Mouse (Mus musculus) mouse embryonic stem cell (cell line): ENCODE measurements around the gene Rab28.
"Not testable (repeated sequence)": the region's sequence is repeated elsewhere in the genome, so short reads cannot be mapped to it uniquely, and the experiment has no call there.

ENCODE experiments used
- in situ Hi-C, 2 experiments: fragments of 300-500 bp; cut with MboI; formaldehyde crosslinking; loops; 1 replicate in 1 of 2; 3 replicates in 1 of 2; pipeline ENCODE4 v1.14.3; 2019 to 2020; ENCODE audit warnings: low sequenced_read_pairs in 2 of 2, low pct_unique_long_range_greater_than_20kb in 1 of 2, mixed read lengths in 1 of 2; ENCODE audit not compliant: unreplicated experiment in 1 of 2

Rab28 gene

GRCm38 (mm10) chr5:41708051-41708630 lies at the start of gene Rab28:
Gene Rab28 (minus strand): TSS chr5:41708157.
- in situ Hi-C loops = no loop called here

DNA sequence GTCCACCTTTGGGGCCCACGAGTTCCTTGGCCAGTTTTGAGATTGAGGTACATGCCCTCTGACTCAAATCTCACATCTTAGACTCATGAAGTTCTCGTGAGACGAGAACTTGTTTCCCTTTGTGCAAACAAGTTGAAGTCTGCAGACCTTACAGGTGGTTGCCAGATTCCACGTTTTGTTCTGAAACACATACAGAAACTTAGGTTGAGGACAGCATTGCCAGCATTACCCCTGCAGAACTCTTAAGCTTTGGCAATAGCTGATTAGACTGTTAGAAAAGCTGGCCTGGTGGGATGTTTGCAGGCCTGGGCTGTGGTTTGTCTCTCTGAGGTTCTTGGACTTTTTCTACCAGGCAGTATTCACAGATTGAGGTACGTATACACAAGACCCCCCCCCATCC lies 49.4 kb upstream of the Rab28 start:
- in situ Hi-C loops = loop anchor here in 1 of 2 experiments (25.0 kb wide), 1 partner anchor 620 kb away; no protein-coding TSS in a partner anchor

GRCm38 (mm10) chr5:41756396-41756795 lies 48.4 kb upstream of the Rab28 start:
- in situ Hi-C loops = loop anchor here in 1 of 2 experiments (25.0 kb wide), 1 partner anchor 619 kb away; no protein-coding TSS in a partner anchor

- in situ Hi-C loops = loop anchor here in 1 of 2 experiments (25.0 kb wide), 1 partner anchor 618 kb away; no protein-coding TSS in a partner anchor
Observed at GRCm38 (mm10) chr5:41755373-41755960, 47.5 kb upstream of the Rab28 start.

- in situ Hi-C loops = loop anchor here in 1 of 2 experiments (25.0 kb wide), 1 partner anchor 618 kb away; no protein-coding TSS in a partner anchor
Observed at GRCm38 (mm10) chr5:41754836-41755235, 46.9 kb upstream of the Rab28 start.

DNA sequence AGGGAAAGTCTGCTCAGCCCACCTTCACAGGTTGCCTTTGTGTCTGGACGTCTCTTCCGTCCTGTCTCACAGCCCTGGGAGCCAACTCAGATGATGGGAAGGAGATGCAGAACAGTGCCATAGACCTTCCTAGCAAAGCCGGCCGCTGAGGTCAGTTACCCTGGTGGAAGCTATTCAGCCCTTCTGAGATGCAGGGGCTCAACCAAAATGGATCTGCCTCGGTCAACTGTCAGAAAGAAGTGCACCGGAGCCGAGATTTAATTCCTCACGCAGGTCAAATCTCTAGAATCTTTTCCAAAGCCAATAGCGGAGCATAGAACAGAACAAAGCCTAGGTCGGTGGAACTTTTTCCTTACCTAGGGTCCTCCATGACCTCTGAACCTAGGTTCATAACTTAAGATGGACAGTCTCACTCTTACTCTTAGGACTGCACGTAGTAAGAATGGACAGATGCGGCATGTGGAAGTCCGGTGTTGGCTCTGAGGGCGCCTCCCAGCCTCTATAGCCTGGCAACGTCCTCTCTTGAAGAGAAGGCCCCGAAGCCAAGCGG lies 46.3 kb upstream of the Rab28 start:
- in situ Hi-C loops = loop anchor here in 1 of 2 experiments (25.0 kb wide), 1 partner anchor 617 kb away; no protein-coding TSS in a partner anchor

GRCm38 (mm10) chr5:41752721-41753120 lies 44.8 kb upstream of the Rab28 start:
- in situ Hi-C loops = loop anchor here in 1 of 2 experiments (25.0 kb wide), 1 partner anchor 615 kb away; no protein-coding TSS in a partner anchor

- in situ Hi-C loops = no loop called here
Observed at GRCm38 (mm10) chr5:41744898-41745780, 37.2 kb upstream of the Rab28 start.

DNA sequence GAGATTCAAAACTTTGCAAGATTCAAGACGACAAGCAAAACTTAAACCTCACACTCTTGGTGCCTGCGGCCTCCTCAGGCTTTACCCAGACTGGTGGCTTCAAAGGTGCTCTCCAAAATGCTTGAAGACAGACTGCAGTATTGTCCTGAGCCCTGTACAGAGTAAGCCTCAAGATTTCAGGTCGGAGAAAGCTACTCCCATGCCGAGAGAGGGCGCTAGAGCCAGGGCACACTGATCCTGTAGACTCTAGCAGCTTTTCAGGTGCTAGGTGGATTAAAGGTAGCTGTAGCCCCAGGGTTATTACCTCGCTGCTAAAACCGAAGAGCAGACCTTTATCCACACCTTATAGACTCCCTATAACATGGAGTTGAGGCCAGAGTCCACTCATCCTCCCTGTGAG lies 36.3 kb upstream of the Rab28 start:
- in situ Hi-C loops = no loop called here

- in situ Hi-C loops = no loop called here
Observed at GRCm38 (mm10) chr5:41738817-41739216, 30.9 kb upstream of the Rab28 start.

DNA sequence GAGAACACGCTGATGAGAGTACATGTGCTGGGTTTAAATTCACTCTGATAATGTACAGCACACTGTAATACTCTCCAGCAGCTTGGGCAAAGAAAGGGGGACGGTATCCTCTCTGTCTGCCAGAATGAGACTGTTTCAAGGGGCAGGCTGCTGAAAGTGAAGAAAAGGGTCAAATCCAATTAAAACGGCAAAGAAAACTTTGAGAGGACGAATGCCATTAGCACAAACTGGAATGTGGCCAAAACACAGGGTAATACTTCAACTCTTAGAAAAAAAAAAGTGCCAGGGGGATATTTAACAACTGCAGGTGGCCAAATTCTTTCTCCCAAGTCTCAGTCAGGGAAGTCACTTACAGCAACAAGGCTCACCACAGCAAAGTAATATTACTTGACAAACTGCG lies 29.1 kb upstream of the Rab28 start:
- in situ Hi-C loops = no loop called here

DNA sequence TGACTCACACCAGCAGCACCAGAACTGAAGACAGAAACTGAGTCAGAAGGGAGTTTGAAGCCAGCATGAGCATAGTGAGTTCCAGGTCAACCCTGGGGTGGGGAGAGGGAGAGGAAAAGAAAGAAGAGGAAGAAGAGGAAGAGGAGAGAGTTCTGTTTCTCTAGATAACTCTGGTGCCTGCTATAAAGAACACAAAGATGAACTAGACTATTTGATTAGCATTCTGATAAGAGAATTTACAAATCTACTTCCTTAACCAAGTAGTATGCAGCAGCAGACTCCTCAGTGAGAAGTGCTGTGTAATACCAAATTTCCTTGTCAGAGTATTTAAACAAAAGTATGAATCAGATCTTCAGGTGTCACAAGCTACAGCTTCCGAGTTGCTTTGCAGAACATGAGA lies 19.1 kb upstream of the Rab28 start:
- in situ Hi-C loops = no loop called here

DNA sequence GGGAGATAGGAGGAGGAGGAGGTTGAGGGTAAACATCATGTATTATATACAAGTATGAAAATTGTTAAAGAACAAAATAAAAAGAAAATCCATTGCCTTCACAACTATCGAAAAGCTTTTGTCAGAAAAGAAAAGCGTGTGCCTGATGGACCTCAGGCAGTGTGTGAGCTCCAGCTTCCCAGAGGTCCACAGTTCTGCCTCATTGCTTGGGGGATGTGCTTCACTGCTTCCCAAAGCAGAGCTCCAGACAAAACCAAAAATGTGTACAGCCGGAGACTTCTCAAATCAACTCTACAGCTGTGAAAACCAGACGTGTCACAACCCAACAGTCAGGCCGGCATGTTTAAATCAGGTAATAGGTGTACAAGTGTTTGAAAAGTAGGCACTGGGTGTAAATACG lies 17.6 kb upstream of the Rab28 start:
- in situ Hi-C loops = no loop called here

GRCm38 (mm10) chr5:41707115-41708015 lies 592 bp downstream of the Rab28 start:
- in situ Hi-C loops = no loop called here

GRCm38 (mm10) chr5:41706777-41707114 lies 1.2 kb downstream of the Rab28 start:
- in situ Hi-C loops = no loop called here

- in situ Hi-C loops = not testable (repeated sequence)
Observed at GRCm38 (mm10) chr5:41701085-41701484, 6.9 kb downstream of the Rab28 start.

DNA sequence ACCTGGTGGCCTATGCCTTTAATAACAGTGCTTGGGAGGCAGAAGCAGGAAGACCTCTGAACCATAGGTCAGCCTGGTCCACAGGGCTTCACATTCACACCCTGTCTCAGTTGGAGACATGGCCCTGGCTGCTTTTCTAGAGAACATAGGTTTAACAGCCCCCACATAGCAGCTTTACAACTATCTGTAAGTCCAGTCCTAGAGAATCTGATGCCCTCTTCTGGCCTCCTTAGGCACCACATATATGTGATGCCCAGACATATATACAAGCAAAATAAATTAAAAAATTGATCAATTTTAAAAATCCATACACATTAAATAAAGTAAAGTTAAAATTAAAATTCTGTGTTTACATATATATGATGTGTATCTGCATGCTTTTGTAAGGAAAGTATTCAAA lies 10.0 kb downstream of the Rab28 start:
- in situ Hi-C loops = no loop called here

DNA sequence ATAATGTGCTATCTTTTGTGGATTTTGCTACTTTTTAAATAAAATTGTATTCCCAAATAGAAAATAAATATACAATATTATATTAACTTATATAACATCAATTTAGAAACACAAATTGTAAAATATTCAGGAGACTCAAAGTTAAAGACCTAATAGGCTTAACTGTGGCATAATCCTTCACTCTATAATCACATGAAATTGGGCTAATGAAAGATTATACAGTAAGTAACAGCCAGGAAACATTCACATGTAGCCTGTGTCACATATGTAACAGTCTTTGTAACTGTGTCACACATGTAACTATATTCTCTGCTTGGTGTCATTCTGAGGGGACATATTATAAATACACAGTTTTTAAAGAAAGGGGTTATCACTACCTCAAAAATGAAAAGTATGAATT lies 22.9 kb downstream of the Rab28 start:
- in situ Hi-C loops = no loop called here
